ENCODE assay signal across 12 mouse cellular contexts in the genomic region with DNA sequence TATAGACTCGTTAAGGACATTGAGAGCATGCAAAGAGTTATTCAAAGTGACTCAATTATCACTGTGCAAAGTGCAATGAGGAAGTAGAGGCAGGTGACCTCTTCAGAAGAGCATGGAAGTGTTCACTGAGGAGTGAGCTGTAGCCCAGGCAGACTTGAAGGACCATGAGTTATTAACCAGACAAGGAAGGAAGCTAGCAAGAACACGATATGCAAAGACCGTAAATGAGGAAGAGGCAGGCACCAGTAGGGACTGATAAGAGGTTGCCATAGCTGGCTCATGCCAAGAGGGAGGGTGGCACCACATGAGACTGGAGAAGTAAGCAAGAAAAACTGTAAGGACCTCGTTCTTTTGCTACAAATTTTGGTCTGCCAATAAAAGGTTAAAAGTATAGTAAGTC. TPM values are rescaled to one million over a fixed set of nuclear protein-coding genes. Genes with fewer than 3 reads are reported as not detected.
DNase-seq lines count a peak whose midpoint lies in the region; ATAC-seq lines count a peak whose summit lies in the region.
"Had no signal": no experiment of that assay in that cellular context is flagged by ENCODE, and none has a peak within 500 bp of the region (broad histone marks: within the 10 kb centered on the region; RNA-seq: fewer than 3 reads in every experiment).

No protein-coding gene starts in this region.

- H3K4me3 ChIP-seq in liver, embryonic 15.5 days (replicated peaks) = no peak overlapping the region
- H3K4me3 ChIP-seq: erythroblast, embryonic 14.5 days; left cerebral cortex, adult 2 months had no signal

- intact Hi-C loops in left cerebral cortex, postnatal 25 days (cut with DNase I) = loop anchor here (5.0 kb wide), 2 partner anchors 57 to 343 kb away; a partner anchor contains a TSS

- peak overlapping the region; percentile 35 for H3K4me2 ChIP-seq in liver, embryonic 15.5 days
- H3K4me2 ChIP-seq: midbrain, embryonic 11.5 days had no signal

- WGBS in liver, embryonic 15.5 days (ENCODE audit: insufficient replicate concordance) = 12% methylated on average over 4 of the region's 4 CpGs

- peaks cover 3% of the 10 kb centered on the region for H3K36me3 ChIP-seq in liver, embryonic 15.5 days (replicated peaks)

- H3K4me1 ChIP-seq in liver, embryonic 15.5 days (replicated peaks) = peaks cover 48% of the 10 kb centered on the region

- H3K27ac ChIP-seq in liver, embryonic 15.5 days (replicated peaks) = peak overlapping the region; percentile 12
- H3K27ac ChIP-seq: left cerebral cortex, adult 2 months had no signal

- no peaks in the 10 kb centered on the region for H3K27me3 ChIP-seq in liver, embryonic 15.5 days

- ATAC-seq in common myeloid progenitor, adult 5-6 weeks (replicated peaks; ENCODE audit: low read depth, poor library complexity, severe bottlenecking) = peak; percentile 85
- no peak for ATAC-seq in liver, embryonic 15.5 days (ENCODE audit: insufficient read depth)
- no peak for ATAC-seq in cerebellum, adult (ENCODE audit: insufficient number of reproducible peaks, low FRiP score, low TSS enrichment)

- no peaks in the 10 kb centered on the region for H3K9me3 ChIP-seq in liver, embryonic 15.5 days (replicated peaks)

- H3K9ac ChIP-seq in liver, embryonic 15.5 days = no peak overlapping the region

- DNase-seq in 416B (ENCODE audit: low read depth) = peak; percentile 89
- DNase-seq in monocyte, adult 2 months (ENCODE audit: low read depth in 1 of 2, low spot score in 2 of 2) = peak; percentile 6 to 17
- no peak for DNase-seq in left cerebral cortex, postnatal 25 days (ENCODE audit: low spot score in 2 of 2)
- no peak for DNase-seq in left cerebral cortex, adult 8-10 months (ENCODE audit: low spot score in 2 of 2)
- DNase-seq in right cerebral cortex, adult 2 months (ENCODE audit: low spot score in 2 of 2) = no peak
- DNase-seq: kidney, adult 2 months had no signal

RNA-seq across cellular contexts. Expression of a gene that starts 2.7 kb away (rescaled TPM):
- 61.5 and 70.9 TPM in 2 replicates for total RNA-seq in common myeloid progenitor, adult 5-6 weeks (2017)
- 26.2 and 28.6 TPM in 2 replicates for polyA plus RNA-seq in liver, embryonic 15.5 days (2015; fragmentation: Nextera tagmentation; extraction: Ambion mirVana)
- total RNA-seq in left cerebral cortex, postnatal 25 days (2021) = 10 to 100 TPM; 45.4 to 46.3 TPM
- total RNA-seq in left cerebral cortex, adult 8-10 months (2022) = 10 to 100 TPM; 40.1 to 43.4 (median 41.4) TPM

RNA-seq across cellular contexts. Expression of a gene that starts 46.6 kb away (rescaled TPM):
- 23.2 and 26.9 TPM in 2 replicates for total RNA-seq in common myeloid progenitor, adult 5-6 weeks (2017)
- 13.2 and 14.2 TPM in 2 replicates for polyA plus RNA-seq in liver, embryonic 15.5 days (2015; fragmentation: Nextera tagmentation; extraction: Ambion mirVana)
- 10 to 100 TPM; 25.2 to 26.2 TPM for total RNA-seq in left cerebral cortex, postnatal 25 days (2021)
- total RNA-seq in left cerebral cortex, adult 8-10 months (2022) = 10 to 100 TPM; 18.9 to 24.7 (median 20.2) TPM

RNA-seq across cellular contexts. Expression of a gene that starts 59.3 kb away (rescaled TPM):
- total RNA-seq in common myeloid progenitor, adult 5-6 weeks (2017) = 30.2 and 45.8 TPM in 2 replicates
- polyA plus RNA-seq in liver, embryonic 15.5 days (2015; fragmentation: Nextera tagmentation; extraction: Ambion mirVana) = 31.7 and 38.3 TPM in 2 replicates
- 10 to 100 TPM; 19.2 to 22.5 TPM for total RNA-seq in left cerebral cortex, postnatal 25 days (2021)
- total RNA-seq in left cerebral cortex, adult 8-10 months (2022) = 10 to 100 TPM; 15.7 to 22.4 (median 20.4) TPM

Comparison
In these comparisons a context has a peak if more than half of its experiments do, and no peak if none do; other contexts are left out.
1. DNase-seq: peak in 416B (single experiment) and monocyte, adult 2 months (2 of 2); none in left cerebral cortex, postnatal 25 days (0 of 2), left cerebral cortex, adult 8-10 months (0 of 2) and right cerebral cortex, adult 2 months (0 of 2).